Mouse (Mus musculus) embryo, embryonic 9.5 days (tissue): ENCODE results near the gene Prkar2b.

Source experiments
- DNase-seq: peaks from one replicate; pipeline ENCODE4 v3.0.0-alpha.2; 2017; ENCODE audit errors: extremely low spot score

The Prkar2b gene

GRCm38 (mm10) chr12:32061090-32061930, at the start of gene Prkar2b:
Prkar2b (minus strand) TSS chr12:32061296.
- peak; percentile 95 for DNase-seq

GRCm38 (mm10) chr12:32109201-32109600, 48.1 kb upstream of the Prkar2b start:
- no peak for DNase-seq

- DNase-seq, result no peak
These were observed 43.9 kb upstream of the Prkar2b start for GRCm38 (mm10) chr12:32104955-32105521.

GRCm38 (mm10) chr12:32104451-32104862, 43.4 kb upstream of the Prkar2b start:
- DNase-seq, result no peak

- no peak for DNase-seq
These were observed 40.2 kb upstream of the Prkar2b start for GRCm38 (mm10) chr12:32101306-32101705.

- no peak for DNase-seq
These were observed 38.6 kb upstream of the Prkar2b start for GRCm38 (mm10) chr12:32099686-32100206.

- DNase-seq, result no peak
These were observed 37.5 kb upstream of the Prkar2b start for GRCm38 (mm10) chr12:32098596-32098995.

GRCm38 (mm10) chr12:32097107-32097506, 36.0 kb upstream of the Prkar2b start:
- DNase-seq, result no peak

GRCm38 (mm10) chr12:32095164-32095563, 34.1 kb upstream of the Prkar2b start:
- no peak for DNase-seq

GRCm38 (mm10) chr12:32092452-32092851, 31.4 kb upstream of the Prkar2b start:
- DNase-seq, result no peak

- no peak for DNase-seq
These were observed 27.5 kb upstream of the Prkar2b start for GRCm38 (mm10) chr12:32088566-32088965.

- DNase-seq, result no peak
These were observed 26.2 kb upstream of the Prkar2b start for GRCm38 (mm10) chr12:32087339-32087738.

GRCm38 (mm10) chr12:32086874-32087273, 25.8 kb upstream of the Prkar2b start:
- DNase-seq, result no peak

GRCm38 (mm10) chr12:32085856-32086255, 24.8 kb upstream of the Prkar2b start:
- DNase-seq, result no peak

GRCm38 (mm10) chr12:32085189-32085588, 24.1 kb upstream of the Prkar2b start:
- no peak for DNase-seq

- DNase-seq, result no peak
These were observed 23.5 kb upstream of the Prkar2b start for GRCm38 (mm10) chr12:32084601-32085000.

- DNase-seq, result no peak
These were observed 19.6 kb upstream of the Prkar2b start for GRCm38 (mm10) chr12:32080692-32081091.

GRCm38 (mm10) chr12:32077403-32077802, 16.3 kb upstream of the Prkar2b start:
- no peak for DNase-seq

GRCm38 (mm10) chr12:32075831-32076715, 15.0 kb upstream of the Prkar2b start:
- DNase-seq, result no peak

- DNase-seq, result no peak
These were observed 13.2 kb upstream of the Prkar2b start for GRCm38 (mm10) chr12:32074271-32074670.

- DNase-seq, result no peak
These were observed 4.9 kb upstream of the Prkar2b start for GRCm38 (mm10) chr12:32066004-32066403.
